Mouse (Mus musculus): Measurements from ENCODE around the gene Ttc28. TPM values are rescaled to one million over a fixed set of nuclear protein-coding genes. Genes with fewer than 3 reads are reported as not detected.

Gene Ttc28
- polyA plus RNA-seq, 1 experiment, result 5.5 TPM

- H3K27ac ChIP-seq (ENCODE audit: insufficient read depth, low read length), result no peak overlapping the region
- H3K27me3 ChIP-seq (ENCODE audit: control insufficient read depth, insufficient read depth, low read length), result no peaks in the 10 kb centered on the region
- DNase-seq, result no peak
- 23% methylated on average over 7 of the region's 7 CpGs for WGBS
- TF ChIP-seq CTCF (IDR thresholded peaks at IDR 0.05; ENCODE audit: borderline replicate concordance, insufficient read depth, low read depth, low read length), result no peak
- TF ChIP-seq POLR2A (IDR thresholded peaks at IDR 0.05; ENCODE audit: borderline replicate concordance, insufficient read depth, low read length), result no peak
- H3K4me1 ChIP-seq (ENCODE audit: control insufficient read depth, insufficient read depth, low read length), result no peaks in the 10 kb centered on the region
- H3K4me3 ChIP-seq (replicated peaks; ENCODE audit: insufficient read depth, low read depth, low read length), result no peak overlapping the region
Measured at GRCm38 (mm10) chr5:110897114-110897788, 17.6 kb downstream of the Ttc28 start.

- no peak for DNase-seq
- 73% methylated on average over 7 of the region's 7 CpGs for WGBS
- H3K27ac ChIP-seq (ENCODE audit: insufficient read depth, low read length), result no peak overlapping the region
- H3K4me3 ChIP-seq (replicated peaks; ENCODE audit: insufficient read depth, low read depth, low read length), result no peak overlapping the region
- H3K4me1 ChIP-seq (ENCODE audit: control insufficient read depth, insufficient read depth, low read length), result no peaks in the 10 kb centered on the region
- no peak for TF ChIP-seq POLR2A (IDR thresholded peaks at IDR 0.05; ENCODE audit: borderline replicate concordance, insufficient read depth, low read length)
- no peak for TF ChIP-seq CTCF (IDR thresholded peaks at IDR 0.05; ENCODE audit: borderline replicate concordance, insufficient read depth, low read depth, low read length)
- H3K27me3 ChIP-seq (ENCODE audit: control insufficient read depth, insufficient read depth, low read length), result no peaks in the 10 kb centered on the region
Measured at GRCm38 (mm10) chr5:110898169-110898568, 18.6 kb downstream of the Ttc28 start.

GRCm38 (mm10) chr5:110898785-110899184 is 19.2 kb downstream of the Ttc28 start:
- DNase-seq, result no peak
- no peak overlapping the region for H3K4me3 ChIP-seq (replicated peaks; ENCODE audit: insufficient read depth, low read depth, low read length)
- no peak for TF ChIP-seq POLR2A (IDR thresholded peaks at IDR 0.05; ENCODE audit: borderline replicate concordance, insufficient read depth, low read length)
- no peak for TF ChIP-seq CTCF (IDR thresholded peaks at IDR 0.05; ENCODE audit: borderline replicate concordance, insufficient read depth, low read depth, low read length)
- no peaks in the 10 kb centered on the region for H3K27me3 ChIP-seq (ENCODE audit: control insufficient read depth, insufficient read depth, low read length)
- H3K4me1 ChIP-seq (ENCODE audit: control insufficient read depth, insufficient read depth, low read length), result no peaks in the 10 kb centered on the region
- no peak overlapping the region for H3K27ac ChIP-seq (ENCODE audit: insufficient read depth, low read length)
- WGBS, result 91% methylated on average over 4 of the region's 4 CpGs

- Histone ChIP-seq H3K4me1 (ENCODE audit: control insufficient read depth, insufficient read depth, low read length) (no peaks in the 10 kb centered on the region), H3K4me3 (replicated peaks; ENCODE audit: insufficient read depth, low read depth, low read length) (no peak overlapping the region), H3K27me3 (ENCODE audit: control insufficient read depth, insufficient read depth, low read length) (no peaks in the 10 kb centered on the region), H3K27ac (ENCODE audit: insufficient read depth, low read length) (no peak overlapping the region)
- no peak for TF ChIP-seq POLR2A (IDR thresholded peaks at IDR 0.05; ENCODE audit: borderline replicate concordance, insufficient read depth, low read length)
- TF ChIP-seq CTCF (IDR thresholded peaks at IDR 0.05; ENCODE audit: borderline replicate concordance, insufficient read depth, low read depth, low read length), result no peak
- no peak for DNase-seq
Measured at GRCm38 (mm10) chr5:110900331-110900730, 20.7 kb downstream of the Ttc28 start.

GRCm38 (mm10) chr5:110906708-110907107 is 27.1 kb downstream of the Ttc28 start:
- DNase-seq, result no peak
- Histone ChIP-seq H3K27me3 (ENCODE audit: control insufficient read depth, insufficient read depth, low read length) (no peaks in the 10 kb centered on the region), H3K4me1 (ENCODE audit: control insufficient read depth, insufficient read depth, low read length) (no peaks in the 10 kb centered on the region), H3K4me3 (replicated peaks; ENCODE audit: insufficient read depth, low read depth, low read length) (no peak overlapping the region), H3K27ac (ENCODE audit: insufficient read depth, low read length) (no peak overlapping the region)
- 97% methylated on average over 1 of the region's 1 CpGs for WGBS
- no peak for TF ChIP-seq CTCF (IDR thresholded peaks at IDR 0.05; ENCODE audit: borderline replicate concordance, insufficient read depth, low read depth, low read length)
- TF ChIP-seq POLR2A (IDR thresholded peaks at IDR 0.05; ENCODE audit: borderline replicate concordance, insufficient read depth, low read length), result no peak

GRCm38 (mm10) chr5:110908879-110909278 is 29.3 kb downstream of the Ttc28 start:
- Histone ChIP-seq H3K4me1 (ENCODE audit: control insufficient read depth, insufficient read depth, low read length) (no peaks in the 10 kb centered on the region), H3K27me3 (ENCODE audit: control insufficient read depth, insufficient read depth, low read length) (no peaks in the 10 kb centered on the region), H3K4me3 (replicated peaks; ENCODE audit: insufficient read depth, low read depth, low read length) (no peak overlapping the region), H3K27ac (ENCODE audit: insufficient read depth, low read length) (no peak overlapping the region)
- TF ChIP-seq CTCF (IDR thresholded peaks at IDR 0.05; ENCODE audit: borderline replicate concordance, insufficient read depth, low read depth, low read length), result no peak
- no peak for TF ChIP-seq POLR2A (IDR thresholded peaks at IDR 0.05; ENCODE audit: borderline replicate concordance, insufficient read depth, low read length)
- no peak for DNase-seq

GRCm38 (mm10) chr5:110909955-110910589 is 30.5 kb downstream of the Ttc28 start:
- 85% methylated on average over 4 of the region's 4 CpGs for WGBS
- TF ChIP-seq CTCF (IDR thresholded peaks at IDR 0.05; ENCODE audit: borderline replicate concordance, insufficient read depth, low read depth, low read length) (no peak), POLR2A (IDR thresholded peaks at IDR 0.05; ENCODE audit: borderline replicate concordance, insufficient read depth, low read length) (no peak)
- no peak for DNase-seq
- H3K27ac ChIP-seq (ENCODE audit: insufficient read depth, low read length), result no peak overlapping the region
- H3K27me3 ChIP-seq (ENCODE audit: control insufficient read depth, insufficient read depth, low read length), result no peaks in the 10 kb centered on the region
- no peaks in the 10 kb centered on the region for H3K4me1 ChIP-seq (ENCODE audit: control insufficient read depth, insufficient read depth, low read length)
- no peak overlapping the region for H3K4me3 ChIP-seq (replicated peaks; ENCODE audit: insufficient read depth, low read depth, low read length)

- H3K4me1 ChIP-seq (ENCODE audit: control insufficient read depth, insufficient read depth, low read length), result peaks cover 5% of the 10 kb centered on the region; the same call in 1 of the 2 replicates
- no peak overlapping the region for H3K4me3 ChIP-seq (replicated peaks; ENCODE audit: insufficient read depth, low read depth, low read length)
- no peak for DNase-seq
- H3K27ac ChIP-seq (ENCODE audit: insufficient read depth, low read length), result no peak overlapping the region
- TF ChIP-seq POLR2A (IDR thresholded peaks at IDR 0.05; ENCODE audit: borderline replicate concordance, insufficient read depth, low read length) (no peak), CTCF (IDR thresholded peaks at IDR 0.05; ENCODE audit: borderline replicate concordance, insufficient read depth, low read depth, low read length) (no peak)
- WGBS, result 47% methylated on average over 11 of the region's 11 CpGs
- H3K27me3 ChIP-seq (ENCODE audit: control insufficient read depth, insufficient read depth, low read length), result no peaks in the 10 kb centered on the region
Measured at GRCm38 (mm10) chr5:110914859-110915258, 35.3 kb downstream of the Ttc28 start.
